Mouse (Mus musculus) T-helper 17 cell (primary cell): ENCODE measurements around the gene Gzmm.

Experiments used
- in situ Hi-C, 2 experiments: fragments of 300-600 bp; cut with MboI, MseI; formaldehyde crosslinking; loops; 1 replicate in 1 of 2; 2 replicates in 1 of 2; pipeline ENCODE4 v1.15.1; 2025; ENCODE audit warnings: high pct_unique_total_duplicates in 2 of 2

The Gzmm gene

DNA sequence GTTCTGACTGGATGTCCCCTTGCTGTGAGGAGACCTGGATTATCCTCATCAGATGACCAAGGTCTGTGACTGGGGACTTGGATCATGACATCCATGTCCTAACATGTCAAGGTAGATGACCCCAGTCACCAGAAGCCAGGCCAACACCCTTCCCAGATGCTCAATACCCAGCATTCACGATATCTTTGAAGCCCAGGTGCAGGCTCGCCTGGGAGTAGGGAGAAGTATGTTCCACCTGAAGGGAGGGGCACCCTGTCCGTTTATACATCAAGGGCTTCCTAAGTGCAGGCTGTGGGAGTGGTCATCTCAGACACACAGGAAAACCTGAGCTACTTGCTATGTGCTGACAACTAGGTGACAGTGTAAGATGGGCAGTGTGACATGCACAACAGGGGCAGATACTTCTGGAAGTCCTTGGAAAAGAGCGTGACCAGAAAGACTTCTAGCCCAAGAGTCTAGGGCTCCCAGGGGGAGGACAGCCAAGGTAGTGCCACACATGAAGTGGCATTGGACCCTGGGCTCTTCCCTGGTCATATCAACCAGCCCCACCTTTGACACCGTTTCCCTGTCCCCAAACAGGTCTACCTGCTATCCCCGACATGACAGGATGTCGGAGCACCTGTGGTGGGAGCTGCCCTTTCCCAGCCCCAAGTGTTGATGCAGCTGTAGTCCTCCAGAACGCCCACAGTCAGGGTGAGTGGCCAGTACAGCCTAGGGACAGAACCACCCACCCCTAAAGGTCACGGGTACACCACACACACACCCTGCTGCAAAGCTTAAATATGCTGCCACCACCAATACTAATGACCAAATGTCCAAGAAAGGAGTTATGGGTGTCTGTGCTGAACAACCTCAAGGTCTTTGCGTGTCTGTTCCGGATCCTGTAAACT is 8.0 kb upstream of the Gzmm start:
- in situ Hi-C loops: no loop called here

DNA sequence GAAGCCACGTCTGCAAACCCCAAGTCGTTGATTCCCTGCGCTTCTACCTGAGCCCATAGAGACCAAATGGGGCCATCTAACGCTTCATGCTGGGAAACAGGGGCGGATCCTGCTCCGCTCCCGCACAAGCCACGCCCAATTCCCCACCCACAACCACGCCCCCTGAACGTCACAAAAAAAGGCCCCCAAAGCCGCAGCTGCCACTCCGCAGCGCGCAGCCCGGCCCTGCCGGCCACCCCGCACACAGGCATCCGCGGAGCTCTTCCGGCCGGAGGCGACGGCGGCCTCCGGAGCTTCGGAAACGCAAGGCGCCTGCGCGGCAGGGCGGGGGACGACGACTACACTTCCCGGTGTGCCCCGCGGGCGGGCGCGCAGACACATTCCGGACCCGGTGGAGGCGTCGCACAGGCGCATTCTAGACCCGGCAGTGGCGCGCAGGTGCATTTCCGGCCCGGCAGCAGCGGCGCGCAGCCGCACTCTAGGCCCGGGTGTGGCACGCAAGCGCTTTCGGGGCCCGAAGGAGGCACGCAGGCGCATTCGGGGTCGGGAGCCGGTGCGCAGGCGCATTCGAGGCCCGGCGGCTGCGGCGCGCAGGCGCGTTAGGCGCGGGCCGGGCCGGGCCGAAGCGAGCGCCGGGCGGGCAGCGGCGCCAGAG is 7.1 kb upstream of the Gzmm start, which contains the start of gene Cdc34:
Cdc34 (plus strand) TSS at position 605 of the 655 bp plus-strand sequence.
- in situ Hi-C loops: no loop called here

DNA sequence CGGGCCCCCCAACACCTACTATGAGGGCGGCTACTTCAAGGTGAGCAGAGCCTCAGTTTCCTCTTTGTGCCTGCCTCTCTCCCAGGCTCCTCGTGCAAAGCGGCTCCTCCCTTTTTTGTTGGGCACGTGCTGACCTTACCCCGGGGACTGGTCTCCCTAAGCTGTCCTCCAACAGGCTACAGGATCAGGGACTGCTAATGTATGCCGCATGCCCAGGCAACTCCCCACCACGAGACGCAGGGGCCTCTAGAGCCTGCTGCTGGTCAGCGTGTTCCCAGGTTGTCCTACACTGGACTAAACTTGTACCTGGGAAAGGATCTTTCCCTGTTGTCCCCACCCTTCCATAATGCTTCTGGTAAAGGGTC is 6.3 kb upstream of the Gzmm start:
- in situ Hi-C loops: no loop called here

DNA sequence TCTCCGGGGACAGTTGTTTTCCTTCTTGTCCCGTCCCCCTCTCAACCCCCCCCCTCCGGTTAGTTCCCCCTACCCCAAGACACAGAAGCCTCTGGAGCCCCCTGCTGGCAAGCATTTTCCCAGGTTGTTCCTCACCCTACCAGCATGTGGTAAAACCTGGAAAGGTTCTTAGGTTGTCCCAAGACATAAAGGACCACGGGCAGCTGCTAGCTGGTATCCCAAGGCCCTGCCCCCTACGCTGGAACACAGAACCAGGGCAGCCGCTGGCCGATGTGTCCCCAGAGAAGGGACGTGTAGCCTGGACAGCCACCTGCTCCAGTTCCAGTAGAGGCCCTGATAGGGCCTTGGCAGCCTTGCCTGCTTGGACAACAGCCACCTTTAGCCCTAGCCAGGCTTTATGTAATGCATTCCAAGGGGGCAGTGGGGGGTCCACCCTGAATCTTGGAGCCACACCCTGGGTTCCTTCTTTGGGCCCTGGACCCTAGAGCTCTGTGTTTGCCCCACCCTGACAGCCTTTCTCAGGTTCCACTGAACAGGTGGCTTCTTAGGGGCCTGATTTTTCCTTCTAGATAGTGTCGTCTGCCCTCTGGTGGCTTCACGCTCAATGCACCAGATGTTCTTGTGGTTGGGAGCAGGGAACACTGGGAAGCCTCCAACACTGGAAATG is 5.8 kb upstream of the Gzmm start:
- in situ Hi-C loops: no loop called here

DNA sequence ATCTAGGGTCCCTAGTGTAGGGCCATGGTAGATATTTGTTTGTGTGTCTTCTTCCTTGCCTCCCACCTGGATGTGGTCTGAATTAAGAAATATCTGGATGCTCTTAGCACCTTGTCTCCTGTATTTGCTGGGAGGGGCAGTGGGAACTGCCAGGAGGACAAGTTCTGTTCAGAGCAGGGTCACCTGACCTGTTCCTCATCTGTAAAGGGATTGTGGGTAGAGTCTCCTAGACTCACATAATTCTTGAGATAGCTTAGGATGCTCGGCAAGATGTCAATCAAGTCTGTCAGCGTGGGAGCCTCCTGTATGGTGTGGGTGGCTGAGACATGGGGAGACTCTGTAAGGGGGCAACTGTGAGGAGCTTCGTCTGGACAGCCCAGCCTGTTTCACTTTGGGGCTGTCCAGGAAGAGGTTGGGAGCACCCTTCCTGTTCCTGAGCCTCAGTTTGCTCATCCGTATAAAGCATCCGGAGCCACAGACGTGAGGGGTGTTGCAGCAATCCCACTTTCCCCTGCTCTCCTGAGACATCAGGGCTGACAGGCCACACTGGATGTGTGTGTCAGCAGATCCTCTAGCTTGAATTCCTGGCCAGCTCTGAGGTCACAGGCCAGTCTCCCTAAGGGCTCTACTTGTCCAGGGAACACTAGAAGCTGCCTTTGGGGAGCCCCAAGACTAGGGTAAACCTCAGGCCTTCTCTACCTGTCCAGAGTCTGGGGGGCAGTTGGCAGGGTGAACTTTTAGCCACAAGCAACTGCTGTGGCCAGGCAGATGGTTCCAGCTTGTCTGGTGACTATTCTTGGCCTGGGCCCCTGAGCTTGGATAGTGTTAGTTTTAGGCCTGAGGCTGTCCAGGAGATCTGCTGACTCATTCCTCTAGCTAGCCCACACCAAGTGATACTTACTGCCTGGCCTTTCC is 4.8 kb upstream of the Gzmm start:
- in situ Hi-C loops: no loop called here

DNA sequence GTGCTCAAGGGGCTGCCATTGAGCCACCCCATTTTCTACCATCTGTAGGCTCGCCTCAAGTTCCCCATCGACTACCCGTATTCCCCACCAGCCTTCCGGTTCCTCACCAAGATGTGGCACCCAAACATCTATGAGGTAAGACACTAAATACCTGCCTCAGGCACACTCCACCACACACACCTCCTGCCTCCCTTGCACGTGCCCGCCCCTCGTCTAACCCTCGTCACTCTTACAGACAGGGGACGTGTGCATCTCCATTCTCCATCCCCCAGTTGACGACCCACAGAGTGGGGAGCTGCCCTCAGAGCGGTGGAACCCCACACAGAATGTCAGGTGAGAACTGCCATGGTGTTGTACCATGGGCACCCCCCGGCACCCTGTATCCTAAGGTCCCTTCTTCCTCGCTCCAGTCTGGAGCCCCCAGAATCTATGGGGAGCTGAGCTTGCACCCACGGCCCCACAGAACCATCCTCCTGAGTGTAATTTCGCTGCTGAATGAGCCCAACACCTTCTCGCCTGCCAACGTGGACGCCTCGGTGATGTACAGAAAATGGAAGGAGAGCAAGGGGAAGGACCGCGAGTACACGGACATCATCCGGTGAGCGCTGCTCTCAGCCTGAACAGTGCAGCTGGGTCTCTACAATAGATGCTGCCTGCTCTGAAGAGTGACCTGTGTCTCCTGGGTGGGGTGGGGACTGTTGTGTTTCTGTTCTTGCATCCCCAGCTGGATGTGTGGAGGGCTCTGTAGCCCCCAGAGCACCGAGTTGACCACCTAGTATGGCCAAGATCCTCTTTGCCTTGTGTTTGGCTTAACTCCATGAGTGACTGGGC is 3.8 kb upstream of the Gzmm start:
- in situ Hi-C loops: loop anchor here in 1 of 2 experiments (5.0 kb wide), 1 partner anchor 362 kb away; the partner anchor contains the start of gene Gpx4

DNA sequence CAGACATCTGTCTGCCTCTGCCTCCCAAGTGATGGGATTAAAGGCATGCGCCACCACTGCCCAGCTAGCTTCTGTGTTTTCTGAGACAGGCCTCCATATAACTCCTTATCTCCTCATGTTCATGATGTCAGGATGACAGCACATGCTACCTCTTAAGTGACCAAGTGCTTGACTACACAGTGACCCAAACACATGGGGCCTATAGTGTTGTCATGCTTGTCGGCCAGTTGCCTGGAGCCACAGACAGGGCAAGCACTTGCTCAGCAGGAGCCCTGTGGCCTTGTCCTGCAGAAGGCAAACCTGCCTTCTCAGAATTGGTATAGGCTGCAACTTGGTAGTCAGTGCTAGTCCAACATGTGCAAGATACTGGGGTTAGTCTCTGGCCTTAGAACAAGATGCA is 2.6 kb upstream of the Gzmm start:
- in situ Hi-C loops: loop anchor here in 1 of 2 experiments (5.0 kb wide), 1 partner anchor 361 kb away; the partner anchor contains the start of gene Gpx4

DNA sequence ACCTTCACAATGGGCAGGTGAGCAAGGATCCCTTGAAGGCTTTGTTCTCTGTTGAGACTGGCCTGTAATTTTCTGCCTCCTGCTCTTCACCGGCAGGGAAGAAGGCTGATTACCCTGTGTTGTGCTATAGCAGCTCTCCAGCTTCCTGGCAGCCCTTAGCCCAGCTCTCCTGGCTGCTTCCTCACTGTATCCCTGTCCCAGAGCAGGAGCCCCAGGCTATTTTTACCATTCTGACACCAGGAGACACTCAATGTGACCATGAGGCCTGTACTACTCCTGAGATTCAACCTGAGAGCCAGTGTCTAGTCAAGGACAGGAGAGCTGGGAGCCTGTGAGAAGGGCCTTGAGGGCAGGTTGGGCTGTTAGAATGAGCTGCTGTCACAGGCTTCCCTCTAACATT is 2.1 kb upstream of the Gzmm start:
- in situ Hi-C loops: loop anchor here in 1 of 2 experiments (5.0 kb wide), 1 partner anchor 361 kb away; the partner anchor contains the start of gene Gpx4

DNA sequence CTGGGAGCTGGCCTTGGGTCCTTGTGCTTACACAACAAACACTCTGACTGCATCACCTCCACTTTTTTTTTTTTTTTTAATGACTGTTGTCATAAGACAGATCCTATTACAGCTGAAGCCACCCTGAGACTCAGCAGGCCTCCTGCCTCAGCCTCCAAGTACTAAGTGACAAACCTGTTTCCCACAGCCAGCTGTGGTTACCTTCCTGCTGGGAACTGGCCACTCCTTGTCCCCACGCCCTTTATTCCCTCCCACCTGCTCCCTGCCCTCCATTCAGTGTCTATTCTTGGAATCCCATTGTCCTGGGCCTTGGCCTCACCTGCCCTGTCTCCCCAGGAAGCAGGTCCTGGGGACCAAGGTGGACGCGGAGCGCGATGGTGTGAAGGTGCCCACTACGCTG is 1.3 kb upstream of the Gzmm start:
- in situ Hi-C loops: loop anchor here in 1 of 2 experiments (5.0 kb wide), 1 partner anchor 360 kb away; the partner anchor contains the start of gene Gpx4

DNA sequence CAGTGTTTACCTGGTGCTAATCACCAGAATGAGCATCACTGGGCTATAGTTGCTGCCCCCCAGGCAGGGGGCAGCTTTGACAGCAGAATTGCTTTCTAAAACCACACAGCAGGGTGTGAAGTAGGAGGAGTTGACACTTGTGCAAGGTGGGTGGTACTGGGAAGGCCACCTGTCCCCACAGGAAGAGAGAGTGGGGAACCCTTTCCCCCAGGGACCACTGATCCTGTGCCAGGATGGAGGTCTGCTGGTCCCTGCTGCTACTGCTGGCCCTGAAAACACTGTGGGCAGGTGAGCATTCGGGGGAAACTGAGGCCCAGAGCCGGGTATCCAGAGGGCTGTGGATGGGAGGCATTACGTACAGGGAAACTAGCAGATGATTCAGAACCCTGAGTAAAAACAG is 358 bp downstream of the Gzmm start:
- in situ Hi-C loops: loop anchor here in 1 of 2 experiments (5.0 kb wide), 1 partner anchor 358 kb away; the partner anchor contains the start of gene Gpx4

DNA sequence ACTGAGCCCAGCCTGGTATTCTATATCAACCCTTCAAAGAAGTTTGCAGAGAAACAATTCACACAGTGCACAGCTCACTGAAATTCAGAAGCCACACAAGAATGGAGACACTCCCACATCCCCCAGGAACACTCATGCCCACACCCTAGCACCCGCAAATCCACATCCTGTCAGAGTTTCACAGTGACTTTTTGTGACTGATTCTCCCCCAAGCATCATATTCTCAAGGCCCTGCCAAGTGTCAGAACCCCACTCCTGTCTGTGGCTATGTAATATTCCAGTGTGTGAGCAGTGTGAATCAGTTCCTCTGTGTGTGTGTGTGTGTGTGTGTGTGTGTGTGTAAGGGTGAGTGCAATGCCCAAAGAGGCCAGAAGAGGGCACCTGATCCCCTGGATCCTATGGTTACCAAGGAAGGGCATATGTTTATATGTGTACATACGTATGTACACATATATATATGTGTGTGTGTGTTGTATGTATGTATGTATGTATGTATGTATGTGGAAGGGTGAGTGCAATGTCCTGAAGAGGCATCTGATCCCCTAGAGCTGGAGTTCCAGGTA is 3.2 kb downstream of the Gzmm start:
- in situ Hi-C loops: no loop called here

DNA sequence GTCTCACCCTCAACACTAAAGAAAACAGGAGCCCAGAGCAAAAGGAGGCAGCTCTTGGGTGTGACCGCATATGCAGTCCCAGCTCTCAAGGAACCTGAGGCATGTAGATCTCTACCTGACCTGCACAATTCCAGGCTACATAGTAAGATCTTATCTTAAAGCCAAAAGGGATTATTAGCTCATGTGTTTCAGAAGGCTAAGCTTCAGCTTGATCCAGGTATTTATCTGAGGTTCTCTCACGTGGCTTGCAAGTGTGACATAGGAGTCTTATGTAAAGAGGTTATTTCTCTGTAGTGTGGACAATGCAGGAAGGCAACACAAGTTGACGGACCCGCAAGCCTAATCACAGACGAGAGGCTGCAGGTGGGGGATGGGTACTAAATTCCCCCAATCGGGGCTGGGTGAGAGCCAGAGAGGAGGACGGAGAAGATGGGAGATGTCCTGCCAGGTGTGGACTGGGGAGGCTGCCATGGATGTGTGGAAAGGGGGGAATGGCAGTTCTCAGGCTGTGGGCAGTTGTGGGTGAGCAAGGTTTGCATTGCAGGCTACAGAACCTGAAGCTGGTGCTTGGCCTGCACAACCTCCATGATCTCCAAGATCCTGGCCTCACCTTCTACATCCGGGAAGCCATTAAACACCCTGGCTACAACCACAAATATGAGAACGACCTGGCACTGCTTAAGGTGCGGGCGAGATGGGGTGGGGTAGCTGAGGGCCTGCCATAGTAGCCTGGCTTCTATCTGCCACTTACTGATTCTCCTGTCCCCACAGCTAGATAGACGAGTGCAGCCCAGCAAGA is 5.0 kb downstream of the Gzmm start:
- in situ Hi-C loops: no loop called here

DNA sequence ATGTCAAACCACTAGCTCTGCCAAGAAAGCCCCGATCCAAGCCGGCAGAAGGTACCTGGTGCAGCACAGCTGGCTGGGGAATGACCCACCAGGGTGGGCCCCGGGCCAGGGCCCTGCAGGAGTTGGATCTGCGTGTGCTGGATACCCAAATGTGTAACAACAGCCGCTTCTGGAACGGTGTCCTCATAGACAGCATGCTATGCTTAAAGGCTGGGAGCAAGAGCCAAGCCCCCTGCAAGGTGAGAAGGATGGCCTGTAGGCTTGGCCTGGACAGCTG is 5.5 kb downstream of the Gzmm start:
- in situ Hi-C loops: no loop called here

DNA sequence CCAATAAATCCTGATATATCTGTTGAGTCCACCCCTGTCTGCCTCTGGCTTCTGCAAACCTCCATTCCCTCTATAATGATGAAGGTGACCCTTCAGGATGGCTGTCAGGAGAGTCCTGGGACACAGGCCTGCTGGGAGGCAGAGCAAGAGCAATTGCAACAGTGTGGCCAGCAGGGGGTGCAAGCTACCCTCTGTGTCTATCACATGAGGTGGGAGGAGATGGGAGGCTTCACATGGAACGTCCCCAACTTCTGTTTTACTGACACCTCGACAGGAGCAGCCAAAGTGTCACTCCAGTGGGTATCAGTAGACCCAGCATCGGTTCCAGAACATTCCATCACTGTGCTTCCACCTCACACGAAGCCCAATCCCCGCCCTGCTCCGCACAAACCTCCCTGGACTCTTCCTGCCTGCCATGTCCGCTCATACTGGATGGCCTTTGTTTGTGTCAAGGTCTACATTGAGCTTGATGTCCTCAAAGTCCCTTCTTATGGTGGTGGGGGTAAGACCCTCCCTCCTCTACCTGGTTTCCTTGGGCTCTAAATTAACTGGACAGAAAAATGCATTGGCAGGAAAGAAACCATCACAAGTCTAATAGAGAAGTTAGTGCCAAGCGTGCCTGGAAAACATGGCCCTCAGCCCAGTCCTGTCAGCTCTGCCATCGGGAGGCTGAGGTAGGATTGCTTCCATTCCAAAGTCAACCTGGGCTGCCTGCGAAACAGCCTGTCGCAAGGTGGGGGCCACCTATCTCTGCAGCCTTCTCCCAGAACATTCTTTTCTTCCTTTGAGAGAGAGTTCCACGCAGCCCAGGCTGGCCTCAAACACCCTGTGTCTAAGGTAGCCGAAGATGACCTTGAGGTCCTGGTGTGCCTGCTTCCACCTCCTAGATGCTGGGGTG is 6.7 kb downstream of the Gzmm start:
- in situ Hi-C loops: loop anchor here in 1 of 2 experiments (5.0 kb wide), 1 partner anchor 82 kb away; the partner anchor contains the start of gene Fstl3

DNA sequence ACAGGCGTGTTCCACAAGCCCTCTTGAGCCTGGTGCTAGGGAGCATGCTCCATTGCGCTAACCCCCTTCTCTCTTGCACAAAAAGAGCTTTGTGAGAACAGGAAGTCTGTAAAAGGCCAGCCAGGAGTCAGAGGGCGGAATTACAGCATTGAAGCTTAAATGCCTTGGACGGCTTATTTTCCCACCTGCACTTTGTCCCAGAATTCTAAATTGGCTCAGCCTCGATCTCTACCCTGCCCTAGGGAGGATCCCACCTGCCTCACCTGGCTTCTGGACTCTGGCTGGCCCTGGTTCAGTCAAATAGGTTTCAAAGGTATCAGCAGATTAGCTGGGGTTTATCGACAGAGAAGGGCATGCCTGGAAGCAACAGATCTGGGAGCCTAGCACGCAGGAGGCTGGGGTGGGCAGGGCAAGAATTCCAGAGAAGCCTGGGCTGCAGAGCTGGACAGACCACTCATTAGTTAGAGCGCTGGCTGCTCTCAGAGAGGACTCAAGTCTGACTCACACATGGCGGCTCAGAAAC is 7.4 kb downstream of the Gzmm start:
- in situ Hi-C loops: loop anchor here in 1 of 2 experiments (5.0 kb wide), 1 partner anchor 81 kb away; the partner anchor contains the start of gene Fstl3

DNA sequence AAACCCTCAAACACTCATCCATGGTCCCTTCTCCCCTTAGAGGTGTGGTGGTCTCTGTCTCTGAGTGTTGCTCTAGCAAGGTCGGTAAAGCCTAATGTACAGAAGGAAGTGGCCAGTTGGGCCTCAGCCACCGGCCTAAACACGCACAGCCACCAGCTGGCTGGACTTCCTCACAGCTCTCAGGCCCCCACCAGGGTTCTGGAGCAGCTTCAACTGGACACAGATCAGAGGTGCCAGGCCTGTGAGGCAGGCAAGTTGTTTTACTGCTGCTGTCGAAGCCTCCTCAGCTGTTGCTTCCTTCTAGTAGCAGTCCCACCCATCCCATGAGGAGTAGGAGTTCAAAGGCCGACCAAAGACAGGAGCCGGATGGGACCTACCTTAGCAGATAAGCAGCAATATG is 9.1 kb downstream of the Gzmm start:
- in situ Hi-C loops: loop anchor here in 1 of 2 experiments (5.0 kb wide), 1 partner anchor 79 kb away; the partner anchor contains the start of gene Fstl3

DNA sequence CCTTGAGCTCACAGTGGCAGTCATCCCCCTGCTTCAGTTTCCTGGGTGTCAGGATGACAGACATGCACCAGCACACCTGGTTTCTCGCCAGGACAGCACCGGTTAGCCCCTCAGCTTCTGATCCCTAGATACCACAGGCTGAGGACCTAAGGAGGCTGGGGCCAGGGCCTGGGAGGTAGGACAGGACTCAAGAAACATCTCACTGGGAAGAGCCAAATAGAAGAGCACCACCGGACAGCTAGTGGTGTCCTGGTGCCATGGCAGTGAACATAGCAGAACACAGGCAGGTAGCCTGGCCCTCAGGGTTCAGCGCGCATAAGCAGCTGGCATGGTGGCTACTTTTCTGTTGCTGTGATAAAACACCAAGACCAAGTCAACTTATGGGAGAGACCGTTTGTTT is 9.6 kb downstream of the Gzmm start:
- in situ Hi-C loops: loop anchor here in 1 of 2 experiments (5.0 kb wide), 1 partner anchor 79 kb away; the partner anchor contains the start of gene Fstl3
